Mouse (Mus musculus): Measurements from ENCODE around the gene Add1. TPM values are rescaled to one million over a fixed set of nuclear protein-coding genes. Genes with fewer than 3 reads are reported as not detected.
A peak's percentile ranks its signal among the peaks of the same experiment; 100 is the strongest.
"Not testable (repeated sequence)": the region's sequence is repeated elsewhere in the genome, so short reads cannot be mapped to it uniquely, and the experiment has no call there.

Add1 gene
- total RNA-seq, 2 experiments from 2014 or later = 294 to 308 TPM

DNA sequence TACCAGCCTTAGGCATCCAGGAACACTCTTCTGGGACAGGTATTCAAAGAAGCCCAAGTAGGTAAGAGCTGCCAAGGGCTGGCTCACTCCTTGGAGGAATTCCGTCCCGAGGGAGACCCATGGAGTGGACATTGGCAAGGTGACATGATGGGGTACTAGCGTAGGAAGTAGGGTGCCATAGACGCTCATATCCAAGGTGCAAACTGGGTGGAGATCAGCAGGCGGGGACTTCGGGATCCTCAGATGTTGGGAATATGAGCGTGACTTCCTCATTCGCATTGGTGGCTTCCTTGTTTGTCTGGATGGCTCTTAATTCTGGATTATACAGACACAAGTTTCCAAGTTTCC lies 24.4 kb upstream of the Add1 start:
- intact Hi-C loops (cut with DNase I) = no loop called here
- no peak for DNase-seq (ENCODE audit: extremely low spot score in 1 of 2, low spot score in 2 of 2)

DNA sequence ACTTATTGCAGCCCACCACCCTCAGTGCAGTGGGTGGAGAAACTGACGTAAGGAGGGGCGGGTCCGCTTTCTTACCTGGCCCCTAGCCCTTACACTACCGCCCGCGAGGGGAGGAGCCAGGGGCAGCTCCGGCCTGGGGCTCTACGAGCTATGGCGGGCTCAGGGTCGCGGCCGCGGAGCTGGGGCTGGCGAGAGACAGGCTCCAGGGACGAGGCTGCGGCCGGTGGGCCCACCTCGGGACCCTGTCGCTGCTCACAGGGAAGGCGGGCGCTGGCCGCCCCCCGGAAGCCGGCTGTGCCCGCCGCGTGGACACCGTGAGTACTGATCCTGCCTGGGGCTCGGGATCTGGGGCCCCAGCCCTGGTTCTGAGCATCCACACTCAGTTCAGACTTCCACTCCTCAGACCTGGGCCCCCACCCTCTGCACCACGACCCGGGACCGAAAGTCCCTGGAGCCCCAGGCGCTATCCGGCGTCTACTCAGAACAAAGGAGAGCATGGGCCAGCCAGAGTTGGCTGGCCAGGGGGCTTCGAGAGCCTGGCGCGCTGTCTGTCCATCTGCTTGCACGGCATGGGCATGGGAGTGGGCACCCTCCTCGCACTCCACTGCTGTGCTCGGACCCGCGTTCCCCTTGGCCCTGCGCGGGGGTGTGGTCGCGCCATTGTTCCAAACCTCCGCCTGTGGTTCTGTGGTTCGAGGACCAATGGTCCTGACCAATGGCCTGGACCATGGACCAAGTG lies 23.8 kb upstream of the Add1 start:
- intact Hi-C loops (cut with DNase I) = no loop called here
- peak in 1 of 2 experiments; percentile 65 for DNase-seq (ENCODE audit: extremely low spot score in 1 of 2, low spot score in 2 of 2)

DNA sequence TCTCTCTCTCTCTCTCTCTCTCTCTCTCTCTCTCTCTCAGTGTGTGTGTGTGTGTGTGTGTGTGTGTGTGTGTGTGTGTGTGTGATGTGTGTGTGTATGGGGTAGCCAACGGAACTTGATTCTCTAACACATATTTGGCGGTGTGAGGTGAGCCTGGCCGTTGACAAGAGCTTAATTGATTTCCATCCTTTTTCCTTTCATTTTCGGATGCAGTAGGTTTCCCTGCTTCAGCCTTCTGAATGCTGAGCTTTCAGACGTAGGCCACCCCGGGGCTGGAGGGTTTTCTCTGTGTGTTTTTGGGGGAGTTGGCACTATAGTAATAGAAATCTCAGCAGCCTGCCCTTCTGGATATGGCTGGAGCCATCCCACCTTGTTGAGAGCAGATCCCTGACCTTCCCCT lies 23.2 kb upstream of the Add1 start:
- intact Hi-C loops (cut with DNase I) = no loop called here
- no peak for DNase-seq (ENCODE audit: extremely low spot score in 1 of 2, low spot score in 2 of 2)

DNA sequence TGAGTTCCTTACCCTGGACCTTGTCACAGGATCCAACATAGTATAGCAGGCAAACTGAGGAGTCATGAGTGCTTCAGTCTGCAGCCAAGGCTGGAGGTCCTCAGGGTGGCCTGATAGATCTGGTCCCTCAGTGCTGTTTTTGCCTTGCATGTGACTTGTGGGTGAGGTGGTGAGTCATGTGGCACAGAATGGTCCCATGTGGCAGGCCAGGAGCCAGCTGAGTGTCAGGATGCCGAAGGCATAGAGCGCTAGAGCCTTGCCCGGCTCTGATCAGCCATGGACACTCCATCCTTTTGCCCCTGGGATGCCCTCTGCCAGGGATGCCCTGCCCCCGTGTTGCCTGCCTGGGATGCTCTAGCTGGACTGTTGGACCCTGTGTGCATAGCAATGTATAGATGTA lies 21.6 kb upstream of the Add1 start:
- DNase-seq (ENCODE audit: extremely low spot score in 1 of 2, low spot score in 2 of 2) = no peak
- intact Hi-C loops (cut with DNase I) = no loop called here

DNA sequence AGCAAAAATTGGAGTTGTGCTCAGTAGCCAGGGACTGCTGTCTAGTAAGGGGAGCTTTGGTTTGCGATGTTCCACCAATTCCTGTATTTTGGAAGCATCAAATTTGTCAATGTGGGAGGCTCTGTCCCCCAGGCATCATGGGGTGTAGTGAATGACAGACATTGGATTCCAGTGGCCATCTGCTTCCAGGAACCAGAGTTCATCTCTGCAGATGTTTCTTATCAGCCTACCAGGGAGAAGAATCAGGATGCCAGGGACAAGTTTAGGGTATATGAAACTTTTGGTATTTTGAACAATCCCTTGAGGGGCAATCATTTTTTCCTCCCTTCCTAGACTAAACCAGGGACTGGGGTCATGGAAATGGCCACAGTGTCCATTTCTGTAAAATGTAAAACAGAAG lies 9.6 kb upstream of the Add1 start:
- intact Hi-C loops (cut with DNase I) = no loop called here
- peak in 1 of 2 experiments; percentile 4 for DNase-seq (ENCODE audit: extremely low spot score in 1 of 2, low spot score in 2 of 2)

DNA sequence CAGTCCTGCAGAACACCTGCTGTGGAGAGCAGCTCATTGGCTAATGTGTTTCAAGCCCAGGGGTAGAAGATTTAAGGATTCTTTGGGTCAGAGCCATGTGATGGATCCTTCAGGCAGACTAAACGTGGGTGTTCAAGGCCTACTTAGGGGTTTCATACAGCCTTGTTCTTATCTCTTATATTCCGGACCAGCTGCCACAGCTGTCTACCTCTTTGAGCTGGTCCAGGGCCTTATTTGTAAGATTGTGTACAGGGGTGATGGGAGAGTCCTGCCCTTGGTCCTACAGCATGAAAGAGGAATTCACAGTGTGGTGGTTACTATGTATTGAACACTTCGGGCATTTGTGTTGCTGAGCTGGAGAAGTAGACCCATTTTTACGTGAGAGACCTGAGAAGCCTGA lies 9.2 kb upstream of the Add1 start:
- DNase-seq (ENCODE audit: extremely low spot score in 1 of 2, low spot score in 2 of 2) = peak in 1 of 2 experiments; percentile 4
- intact Hi-C loops (cut with DNase I) = no loop called here

DNA sequence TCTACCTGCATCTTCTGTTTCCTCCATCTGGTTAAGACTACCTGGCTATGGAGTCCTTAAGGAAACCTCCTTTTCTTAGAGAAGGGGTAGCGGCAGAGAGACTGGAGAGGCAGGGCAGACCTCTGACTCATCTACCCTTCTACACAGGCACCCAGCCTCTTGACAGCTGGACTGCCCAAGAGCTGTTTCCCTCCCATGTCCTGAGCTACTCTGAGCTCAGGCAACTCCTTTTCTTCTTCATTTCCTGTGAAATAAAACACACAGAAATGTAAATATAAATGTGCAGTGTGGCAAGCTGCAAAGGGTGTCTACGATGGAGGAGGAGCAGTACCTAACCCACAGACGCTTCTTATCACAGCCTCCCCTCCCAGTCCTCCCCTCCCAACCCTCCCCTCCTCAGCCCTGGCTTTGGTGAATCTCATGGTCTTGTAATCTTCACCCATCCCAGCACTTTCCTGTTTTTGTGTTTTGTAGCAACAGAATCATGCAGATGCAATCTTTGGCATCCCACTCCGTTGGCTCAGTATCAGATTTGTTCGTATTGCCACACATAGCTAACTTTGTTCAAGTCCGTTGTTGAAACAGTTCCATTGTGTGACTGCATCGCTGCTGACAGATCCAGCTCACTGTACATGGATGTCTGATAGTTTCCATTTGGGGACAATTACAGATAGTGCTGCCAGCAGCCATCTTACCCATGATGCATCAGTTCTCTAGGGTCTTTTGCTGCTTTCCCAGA lies 7.8 kb upstream of the Add1 start:
- intact Hi-C loops (cut with DNase I) = no loop called here
- no peak for DNase-seq (ENCODE audit: extremely low spot score in 1 of 2, low spot score in 2 of 2)

DNA sequence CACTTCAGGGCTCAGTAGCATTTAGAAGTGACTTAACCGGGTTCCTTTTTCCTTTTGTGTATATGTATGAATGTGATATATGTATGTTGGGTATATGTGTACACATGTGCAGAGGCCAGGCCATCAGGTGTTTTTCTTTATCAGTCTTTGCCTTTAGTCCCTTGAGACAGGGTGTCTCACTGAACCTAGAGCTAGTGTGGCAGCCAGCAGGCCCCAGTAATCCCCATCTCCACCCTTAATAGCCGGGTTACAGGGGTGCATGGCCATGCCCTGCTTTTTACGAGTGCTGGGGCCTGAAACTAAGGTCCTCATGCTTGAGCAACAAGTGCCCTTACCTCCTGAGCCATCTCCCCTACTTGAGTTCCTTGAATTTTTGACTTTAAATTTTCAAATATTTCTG lies 1.9 kb upstream of the Add1 start:
- intact Hi-C loops (cut with DNase I) = no loop called here
- DNase-seq (ENCODE audit: extremely low spot score in 1 of 2, low spot score in 2 of 2) = no peak

DNA sequence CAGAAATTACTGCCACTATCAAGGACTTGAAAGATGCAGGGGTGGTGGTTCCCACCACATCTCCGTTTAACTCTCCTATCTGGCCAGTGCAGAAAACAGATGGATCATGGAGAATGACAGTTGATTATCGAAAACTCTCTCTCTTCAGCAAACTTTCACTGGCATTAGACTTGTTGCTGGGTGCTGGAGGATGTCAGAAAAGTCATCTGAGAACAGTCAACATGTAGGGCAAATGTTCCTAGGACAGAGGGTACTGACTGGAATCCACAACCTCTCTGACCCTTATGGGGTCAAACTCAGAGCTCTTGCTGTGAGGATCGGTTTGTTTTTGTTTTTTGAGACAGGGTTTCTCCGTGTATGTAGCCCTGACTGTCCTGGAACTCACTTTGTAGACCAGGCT lies 896 bp upstream of the Add1 start:
- intact Hi-C loops (cut with DNase I); DNase-seq (ENCODE audit: extremely low spot score in 1 of 2, low spot score in 2 of 2): not testable (repeated sequence)

DNA sequence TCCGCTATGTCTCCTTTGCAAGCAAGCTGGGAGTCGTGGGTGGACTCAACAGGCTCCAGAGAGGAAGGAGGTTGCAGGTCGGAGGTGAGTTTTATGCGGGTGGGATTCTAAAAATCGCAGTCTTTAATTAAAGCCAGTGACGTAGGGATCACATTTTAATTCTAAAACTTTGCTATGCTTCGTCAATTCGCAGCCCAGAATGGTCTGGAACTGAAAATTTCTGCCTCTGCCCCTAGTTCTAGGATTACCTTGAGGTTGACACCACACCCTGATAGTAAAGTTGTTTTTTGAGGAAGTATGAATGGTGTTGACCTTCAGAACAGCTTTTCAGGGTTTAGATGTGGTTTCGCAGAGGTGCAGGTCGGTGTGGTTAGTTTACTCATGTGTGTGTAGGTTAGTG lies 1.3 kb downstream of the Add1 start:
- intact Hi-C loops (cut with DNase I) = no loop called here
- no peak for DNase-seq (ENCODE audit: extremely low spot score in 1 of 2, low spot score in 2 of 2)

DNA sequence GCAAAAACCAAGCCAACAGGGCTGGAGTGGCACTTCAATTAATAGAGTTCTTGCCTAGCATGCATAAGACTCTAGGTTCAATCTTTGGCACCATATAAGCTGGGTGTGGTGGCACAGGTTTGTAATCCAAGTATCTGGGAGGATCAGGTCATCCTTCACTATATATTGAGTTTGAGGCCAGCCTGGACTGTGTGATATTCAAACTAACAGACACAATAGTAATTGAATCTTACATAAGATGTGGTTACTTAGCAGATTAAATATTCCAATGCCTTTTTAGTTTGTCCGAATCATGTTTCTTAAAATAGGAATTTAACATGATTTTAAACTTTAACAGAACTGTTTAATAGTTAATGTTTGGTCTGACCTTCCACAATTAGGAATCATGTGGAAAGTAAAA lies 2.8 kb downstream of the Add1 start:
- intact Hi-C loops (cut with DNase I) = no loop called here
- no peak for DNase-seq (ENCODE audit: extremely low spot score in 1 of 2, low spot score in 2 of 2)

DNA sequence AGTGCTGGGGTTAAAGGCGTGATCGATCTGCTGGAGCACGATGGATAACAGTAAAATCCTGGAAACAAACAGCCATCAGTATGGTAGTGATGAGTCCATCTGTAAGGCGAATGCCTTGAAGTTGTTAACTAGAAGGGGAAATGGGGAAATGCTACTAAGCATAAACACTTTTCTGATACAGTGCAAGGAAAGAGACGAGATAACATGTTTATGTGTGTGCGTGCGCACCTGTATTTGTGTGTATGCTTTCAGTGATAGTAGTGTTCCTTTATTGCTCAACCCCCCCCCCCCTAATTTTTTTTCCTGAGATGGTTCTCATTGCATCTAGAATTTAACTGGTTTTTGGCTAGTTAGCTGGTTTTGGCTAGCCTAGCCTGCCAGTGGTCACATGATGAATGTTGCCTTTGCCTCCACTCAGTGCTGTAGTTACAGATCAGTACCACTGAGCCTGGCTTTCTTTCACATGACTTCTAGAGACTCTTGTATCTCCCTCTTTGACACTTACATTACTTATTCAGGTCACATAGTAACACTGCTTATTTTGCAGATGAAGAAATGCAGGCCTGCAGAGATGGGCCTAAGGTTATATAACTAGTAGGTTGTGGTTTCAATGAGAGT lies 4.7 kb downstream of the Add1 start:
- intact Hi-C loops (cut with DNase I) = no loop called here

DNA sequence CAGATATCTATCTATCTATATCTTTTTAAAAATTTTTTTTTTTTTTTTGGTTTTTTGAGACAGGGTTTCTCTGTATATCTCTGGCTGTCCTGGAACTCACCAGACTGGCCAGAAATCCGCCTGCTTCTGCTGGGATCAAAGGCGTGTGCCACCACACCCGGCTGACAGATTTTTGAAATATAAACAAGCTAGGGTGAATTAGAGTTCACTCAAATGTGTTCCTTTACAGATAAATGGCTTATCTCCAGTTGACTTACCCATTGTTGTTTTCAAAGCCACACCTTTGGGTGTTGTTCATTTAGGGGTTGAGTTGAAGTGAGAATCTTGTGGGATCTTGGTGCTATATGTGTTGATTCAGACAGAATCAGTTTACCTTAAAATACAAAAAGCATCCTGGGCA lies 5.9 kb downstream of the Add1 start:
- no peak for DNase-seq (ENCODE audit: extremely low spot score in 1 of 2, low spot score in 2 of 2)
- intact Hi-C loops (cut with DNase I) = no loop called here

More for the DNA sequence above, 4.7 kb downstream of the Add1 start:
- no peak for DNase-seq (ENCODE audit: extremely low spot score in 1 of 2, low spot score in 2 of 2)

DNA sequence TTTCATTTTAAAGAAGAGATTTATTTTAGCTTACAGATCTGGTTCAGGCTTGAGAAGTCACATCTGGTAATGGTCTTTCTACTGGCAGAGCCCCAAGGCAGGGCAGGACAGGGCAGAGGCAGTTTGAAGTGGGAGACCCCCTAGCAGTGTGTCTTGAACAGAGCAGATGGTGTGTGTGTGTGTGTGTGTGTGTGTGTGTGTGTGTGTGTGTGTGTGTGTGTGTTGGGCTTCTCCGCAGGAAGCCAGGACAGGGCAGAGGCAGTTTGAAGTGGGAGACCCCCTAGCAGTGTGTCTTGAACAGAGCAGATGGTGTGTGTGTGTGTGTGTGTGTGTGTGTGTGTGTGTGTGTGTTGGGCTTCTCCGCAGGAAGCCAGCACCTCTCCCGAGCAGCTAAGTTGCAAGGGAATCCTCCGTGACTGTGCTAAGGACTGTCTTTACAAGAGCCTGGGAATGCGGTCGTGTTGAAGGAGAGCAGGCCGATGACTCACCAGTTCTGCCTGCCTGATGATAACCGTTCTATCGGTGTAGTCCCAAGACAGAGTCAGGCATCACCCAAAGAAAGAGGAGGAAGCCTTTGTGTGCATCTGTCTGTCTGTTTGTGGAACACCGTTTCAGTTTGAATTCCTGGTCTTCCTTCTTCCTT lies 8.3 kb downstream of the Add1 start:
- peak; percentile 34 to 39 for DNase-seq (ENCODE audit: extremely low spot score in 1 of 2, low spot score in 2 of 2)
- intact Hi-C loops (cut with DNase I) = not testable (repeated sequence)

DNA sequence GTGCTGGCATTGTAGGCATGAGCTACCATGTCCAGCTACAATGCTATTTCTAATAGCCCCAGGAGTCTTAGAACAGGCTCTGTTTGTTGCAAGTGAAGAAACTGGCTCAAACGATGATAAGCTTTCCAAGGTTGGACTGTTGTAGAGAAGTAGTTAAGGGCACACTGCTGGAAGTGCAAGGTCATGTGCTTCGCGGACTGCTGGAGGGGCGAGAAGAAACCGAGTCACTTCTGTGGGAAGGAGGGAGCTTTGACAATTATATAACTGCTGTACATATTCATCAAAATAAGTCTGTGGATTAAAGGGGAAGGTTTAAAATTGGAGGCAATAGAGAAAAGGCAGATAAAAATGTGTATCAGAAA lies 8.8 kb downstream of the Add1 start:
- intact Hi-C loops (cut with DNase I) = no loop called here
- no peak for DNase-seq (ENCODE audit: extremely low spot score in 1 of 2, low spot score in 2 of 2)

DNA sequence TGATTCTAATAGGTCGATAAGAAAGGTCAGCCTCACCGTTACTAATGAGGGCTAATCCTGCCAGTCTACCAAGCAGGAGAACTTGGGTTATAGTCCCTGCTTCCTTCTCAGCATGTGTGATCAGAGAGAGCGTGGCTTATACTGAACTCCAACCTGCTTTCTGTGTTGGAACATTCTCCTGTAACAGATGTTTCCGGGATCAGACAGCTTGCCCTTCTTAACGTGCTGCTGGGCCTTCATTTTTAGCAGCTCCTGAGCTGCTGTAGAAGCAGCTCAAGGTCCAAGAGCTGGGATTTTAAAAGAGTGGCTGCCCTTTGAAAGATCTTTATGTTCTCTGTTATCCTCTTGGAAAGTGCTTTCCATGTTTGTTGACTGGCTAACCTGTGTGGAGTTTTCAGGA lies 11.8 kb downstream of the Add1 start:
- intact Hi-C loops (cut with DNase I) = no loop called here
- DNase-seq (ENCODE audit: extremely low spot score in 1 of 2, low spot score in 2 of 2) = no peak

DNA sequence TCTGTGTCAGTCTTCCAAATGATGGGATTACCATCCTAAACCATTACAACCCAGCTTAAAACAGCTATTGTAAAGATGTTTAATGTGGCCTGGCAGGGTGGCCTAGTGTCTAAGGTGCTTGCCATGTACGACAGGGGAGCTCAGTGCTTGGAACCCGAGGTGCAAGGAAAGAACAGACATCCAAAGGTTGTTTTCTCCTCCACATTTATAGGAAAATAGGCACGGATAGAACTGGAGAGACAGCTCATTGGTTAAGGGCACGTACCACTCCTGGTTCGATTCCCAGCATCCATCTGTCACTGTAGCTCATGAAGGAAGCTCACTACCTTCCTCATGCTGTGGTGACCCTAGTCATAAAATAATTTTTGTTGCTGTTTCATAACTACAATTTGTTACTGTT lies 14.4 kb downstream of the Add1 start:
- intact Hi-C loops (cut with DNase I) = no loop called here
- no peak for DNase-seq (ENCODE audit: extremely low spot score in 1 of 2, low spot score in 2 of 2)

DNA sequence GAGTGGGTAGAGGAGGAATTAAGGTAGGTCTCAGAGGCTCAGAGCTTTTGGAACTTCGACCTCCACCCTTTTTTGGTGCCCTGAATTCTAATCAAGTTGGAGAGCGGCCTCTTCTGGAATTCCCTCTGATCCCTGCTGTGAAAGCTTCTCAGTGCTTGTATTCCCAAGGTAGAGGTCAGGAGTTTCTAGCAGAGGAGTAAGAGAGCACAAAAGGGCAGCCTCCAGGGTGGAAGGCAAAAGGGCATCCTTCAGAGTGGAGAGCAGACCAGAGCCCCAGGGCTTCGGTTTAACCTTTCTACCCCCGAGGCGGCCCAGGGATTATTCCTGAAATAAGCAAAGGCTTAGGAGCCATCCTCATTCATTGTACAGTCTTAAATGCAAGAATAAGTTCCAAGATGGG lies 16.6 kb downstream of the Add1 start:
- intact Hi-C loops (cut with DNase I) = no loop called here
- DNase-seq (ENCODE audit: extremely low spot score in 1 of 2, low spot score in 2 of 2) = no peak

DNA sequence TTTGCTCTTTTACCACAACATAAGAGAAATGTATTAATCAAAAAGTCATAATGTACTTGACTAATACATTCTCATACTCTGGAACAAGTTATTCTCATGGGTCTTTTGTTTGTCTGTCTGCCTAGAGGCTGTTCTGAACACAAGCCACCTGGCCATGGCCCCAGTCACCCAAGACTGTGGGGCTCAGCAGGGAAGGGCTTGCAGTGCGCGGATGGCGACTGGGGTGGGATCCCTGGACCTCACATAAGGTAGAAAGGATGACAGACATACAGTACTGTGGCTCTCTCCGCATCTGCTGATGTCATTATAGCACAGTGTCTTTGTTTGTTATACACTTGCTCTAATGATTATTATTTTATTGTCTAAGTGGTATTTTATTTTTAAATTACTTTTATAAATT lies 17.2 kb downstream of the Add1 start:
- DNase-seq (ENCODE audit: extremely low spot score in 1 of 2, low spot score in 2 of 2) = no peak
- intact Hi-C loops (cut with DNase I) = no loop called here

Data from left cerebral cortex, postnatal 10 days (tissue).